Mouse (Mus musculus): ENCODE data around the gene Carmil2.

DNA sequence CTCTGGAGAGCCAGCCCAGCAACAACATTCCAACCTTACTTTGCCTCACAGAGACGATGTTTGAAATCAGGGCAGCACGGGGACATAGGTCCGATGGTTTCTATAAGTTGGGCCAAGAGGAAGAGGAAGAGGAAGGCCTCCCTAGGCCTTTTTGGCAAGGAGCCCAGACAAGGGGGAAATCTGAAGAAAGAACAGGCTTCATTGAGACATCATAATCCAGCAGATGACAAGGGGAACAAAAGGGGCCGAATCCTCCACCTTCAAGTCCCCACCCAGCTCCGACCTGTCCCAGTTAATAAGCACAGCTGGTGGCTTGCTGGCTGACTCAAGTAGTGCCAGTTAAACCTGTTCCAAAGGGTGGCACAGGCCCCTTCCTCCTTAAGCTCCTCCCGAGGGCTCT is 29.0 kb downstream of the Carmil2 start:
- no peak for TF ChIP-seq CTCF (IDR thresholded peaks at IDR 0.05; ENCODE audit: low read depth, low read length)
- no peak for TF ChIP-seq GATA1 (IDR thresholded peaks at IDR 0.05; ENCODE audit: borderline replicate concordance, low read length)
- no peak for TF ChIP-seq TAL1 (conservative IDR thresholded peaks at IDR 0.05; ENCODE audit: low read depth, low read length)
- no peak for TF ChIP-seq POLR2AphosphoS5 (IDR thresholded peaks at IDR 0.05; ENCODE audit: insufficient replicate concordance, low read depth, low read length)

All from G1E (cell line).